Mouse (Mus musculus) left cerebral cortex, postnatal 4 days (tissue): Measurements from ENCODE around the gene Unc93b1. TPM values are rescaled to one million over a fixed set of nuclear protein-coding genes. Genes with fewer than 3 reads are reported as not detected.

Experiments
- DNase-seq: peaks from one replicate; pipeline ENCODE4 v3.0.0-alpha.2; 2022
- intact Hi-C: fragments of 180-260 bp; cut with DNase I; formaldehyde crosslinking; loops from one replicate; pipeline ENCODE4 v1.15.1; 2025
- total RNA-seq, 2 experiments: library from RNA; stranded (reverse); gene quantifications; 2 replicates each; pipeline ENCODE4 v1.2.3; 2021

Unc93b1 gene
- total RNA-seq, 2 experiments from 2014 or later = 6.4 to 8.9 TPM

DNA sequence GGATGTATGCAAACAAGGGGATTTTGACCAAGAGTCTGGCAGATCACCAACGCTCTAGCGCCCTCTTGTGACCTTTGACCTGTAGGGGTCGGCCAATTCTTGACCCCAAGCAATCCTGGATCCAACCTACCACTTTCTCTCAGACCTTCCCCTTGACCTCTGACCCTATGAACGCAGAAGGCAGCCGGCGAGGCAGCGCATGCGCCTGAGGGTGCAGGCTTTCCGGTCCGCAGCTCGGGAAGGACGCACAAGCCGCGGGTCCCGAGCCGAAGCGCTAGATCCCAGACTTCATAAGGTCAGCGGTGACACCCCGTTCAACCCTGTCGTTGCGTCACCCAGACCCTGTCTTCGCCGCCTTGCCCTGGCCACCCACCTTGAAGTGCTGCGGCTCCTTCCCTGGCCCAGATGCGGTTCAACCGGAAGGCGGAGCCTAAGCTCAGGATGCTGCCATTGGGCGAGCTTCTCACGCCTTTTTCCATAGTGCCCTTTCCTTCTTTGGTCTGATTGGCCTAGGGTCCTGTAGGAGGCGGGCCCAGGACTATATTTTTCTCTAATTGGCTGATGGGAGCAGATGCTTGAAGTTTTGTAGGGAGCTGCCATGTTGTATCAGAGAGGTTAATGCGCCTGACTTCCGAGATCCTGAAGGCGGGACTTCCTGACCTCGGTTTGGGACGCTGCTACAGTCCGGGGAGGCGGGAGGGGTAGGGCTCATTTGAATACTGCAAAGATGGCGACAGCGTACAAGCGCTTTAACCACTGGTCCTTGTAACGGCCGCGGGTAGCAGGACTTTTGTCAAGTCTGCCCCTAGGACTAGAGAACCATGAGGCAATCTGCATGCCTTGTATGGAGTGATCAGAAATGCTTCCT, 22.4 kb upstream of the Unc93b1 start, which contains the start of gene Ndufs8:
TSS of gene Ndufs8 (minus strand) at position 438 of the 868 bp plus-strand sequence.
- peak; percentile 89 for DNase-seq
- intact Hi-C loops = no loop called here

DNA sequence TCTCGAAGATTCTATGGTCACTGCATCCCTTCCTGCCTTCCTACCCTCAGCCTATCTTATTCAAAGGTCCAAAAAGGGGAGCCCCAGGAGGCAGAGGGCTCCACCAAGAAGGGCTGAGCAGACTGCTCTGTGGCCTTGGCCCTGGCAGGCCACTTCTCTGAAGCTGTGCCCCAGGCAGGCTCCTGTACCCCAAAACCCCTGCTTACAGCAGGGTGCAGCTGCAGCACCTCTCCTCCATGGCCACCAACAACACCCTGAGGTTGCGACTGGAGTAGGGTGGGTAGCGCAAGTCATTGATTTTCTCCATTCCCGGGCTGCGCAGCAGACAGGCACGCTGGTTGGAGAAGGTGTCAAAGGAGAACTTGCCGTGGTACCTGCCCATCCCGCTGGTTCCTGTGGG, 21.3 kb upstream of the Unc93b1 start:
- intact Hi-C loops = no loop called here
- no peak for DNase-seq

DNA sequence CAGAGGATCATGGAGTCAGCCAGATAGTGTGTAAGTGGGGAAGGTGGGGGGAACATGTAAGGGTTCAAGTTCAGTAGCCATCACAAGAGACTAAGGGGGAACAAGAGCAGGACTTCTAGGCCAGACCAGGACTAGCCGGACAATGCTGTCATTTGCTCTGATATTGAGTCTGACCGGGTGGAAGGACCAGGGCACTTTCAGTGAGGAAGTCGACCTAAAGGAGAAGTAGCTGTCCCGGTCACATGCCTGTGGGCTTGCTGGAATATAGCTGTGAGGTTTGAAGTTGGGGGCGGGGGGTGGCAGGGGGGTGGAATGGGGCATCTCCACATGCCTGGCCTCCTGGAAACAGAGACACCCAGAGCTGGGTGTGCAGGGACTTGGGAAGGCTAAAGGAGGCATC, 20.5 kb upstream of the Unc93b1 start:
- DNase-seq = no peak
- intact Hi-C loops = no loop called here

DNA sequence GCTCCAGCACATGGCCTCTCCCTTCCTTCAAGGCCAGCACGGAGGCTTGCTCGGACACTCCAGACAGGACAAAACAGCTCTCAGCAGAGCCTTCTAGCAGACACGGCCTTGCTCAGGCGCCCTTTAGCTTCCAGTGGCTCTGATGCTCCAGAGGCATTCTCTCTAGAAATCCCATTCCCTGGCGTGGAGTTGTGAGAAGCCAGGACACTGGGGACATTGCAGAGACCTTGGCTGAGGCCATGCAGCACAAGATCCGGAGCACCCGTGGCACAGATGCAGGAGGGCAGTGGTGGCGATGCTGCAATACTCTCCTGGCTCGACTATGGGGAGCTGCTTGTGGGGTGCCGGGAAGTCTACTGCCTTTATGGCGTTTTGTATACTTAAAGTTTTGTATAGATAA, 18.3 kb upstream of the Unc93b1 start:
- no peak for DNase-seq
- intact Hi-C loops = no loop called here

DNA sequence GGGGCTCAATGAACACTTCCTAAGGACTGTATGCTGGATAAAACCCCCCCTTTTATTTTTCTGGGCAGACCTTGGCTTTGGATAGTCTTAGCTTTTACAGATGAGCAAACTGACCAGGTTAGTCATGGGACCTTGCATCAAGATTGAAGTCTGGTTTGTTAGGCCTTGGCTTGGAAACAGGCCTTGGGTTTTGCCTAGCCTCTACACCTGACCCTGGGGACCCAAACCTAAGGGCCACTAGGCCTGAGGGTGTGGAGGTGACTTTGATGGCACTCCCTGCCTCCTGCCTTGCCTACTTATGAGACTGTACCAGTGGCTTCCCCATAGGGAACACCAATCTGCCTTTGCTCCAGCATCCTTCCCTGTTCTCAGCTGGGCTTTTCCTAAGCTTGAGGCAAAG, 15.1 kb upstream of the Unc93b1 start:
- intact Hi-C loops = no loop called here
- no peak for DNase-seq

DNA sequence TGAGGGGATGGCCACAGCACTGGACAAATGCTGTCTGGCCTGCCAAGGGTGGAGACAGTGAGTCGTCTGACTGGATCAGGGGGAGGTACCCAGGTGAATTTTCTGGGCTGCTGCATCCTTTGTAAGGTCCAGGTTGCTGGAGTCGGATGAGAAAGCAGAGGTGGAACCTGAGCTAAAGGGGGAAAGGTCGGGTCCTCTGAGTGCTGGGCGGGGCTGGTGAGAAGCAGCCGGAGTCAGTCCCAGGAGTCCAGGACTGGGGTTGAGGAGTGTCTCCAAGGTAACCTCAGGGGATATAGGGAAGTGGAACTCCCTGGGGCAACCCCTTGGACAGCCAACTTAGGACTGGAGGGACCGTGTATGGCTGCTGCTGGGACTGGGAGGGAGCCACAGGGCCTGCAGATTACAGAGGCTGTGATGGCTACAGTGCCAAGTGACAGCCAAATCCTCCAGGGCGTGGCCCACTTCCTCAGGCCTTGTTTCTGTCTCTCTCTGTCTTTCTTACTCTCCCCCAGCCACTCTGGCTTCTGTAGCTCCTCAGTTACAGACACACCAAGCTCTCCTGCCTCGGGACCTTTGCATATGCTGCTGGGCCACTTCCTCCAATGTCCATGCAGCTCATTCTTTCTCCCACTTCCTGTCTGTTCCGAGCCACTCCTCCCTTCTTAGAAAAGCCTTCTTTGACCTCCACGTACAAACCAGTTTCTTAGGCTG, 12.2 kb upstream of the Unc93b1 start:
- intact Hi-C loops = no loop called here
- DNase-seq = no peak

DNA sequence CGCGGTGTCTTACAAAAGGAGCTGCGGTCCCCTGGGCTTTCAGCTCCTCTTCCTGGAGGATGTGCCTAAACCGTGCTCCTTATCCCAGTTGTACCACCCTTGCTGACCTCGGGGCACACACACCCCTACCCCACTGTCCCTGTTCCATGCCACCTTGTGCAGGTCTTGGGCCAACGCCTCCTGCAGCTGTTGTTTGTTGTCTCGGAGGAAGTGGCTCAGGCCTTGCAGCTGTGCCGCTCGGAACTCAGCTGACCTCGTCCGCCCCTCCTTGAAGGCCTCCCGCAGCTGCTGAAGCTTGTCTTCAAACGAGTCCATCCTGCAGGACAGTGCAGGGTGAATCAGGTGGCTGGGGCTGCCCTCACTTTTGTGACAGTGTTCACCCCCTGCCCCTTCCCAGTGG, 11.4 kb upstream of the Unc93b1 start:
- DNase-seq = no peak
- intact Hi-C loops = no loop called here

DNA sequence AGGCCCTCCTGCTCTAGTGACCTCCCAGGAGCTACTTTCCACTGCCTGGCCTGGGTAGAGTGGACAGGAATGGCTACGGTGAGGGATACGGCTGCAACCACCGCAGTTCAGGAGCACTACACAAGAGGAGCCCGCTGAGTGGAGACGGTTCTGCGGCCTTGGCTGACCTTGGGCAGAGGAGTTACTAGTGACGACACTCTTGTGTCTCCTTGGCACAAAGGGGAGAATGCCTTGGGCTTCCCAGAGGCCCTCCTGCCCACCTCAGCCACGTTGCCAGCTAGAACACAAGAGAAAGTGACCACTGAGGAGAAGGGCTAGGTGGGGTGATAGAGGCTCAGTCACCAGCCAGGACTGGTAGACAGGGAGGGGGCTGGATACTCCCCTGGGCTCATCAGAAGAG, 10.8 kb upstream of the Unc93b1 start:
- DNase-seq = no peak
- intact Hi-C loops = no loop called here

DNA sequence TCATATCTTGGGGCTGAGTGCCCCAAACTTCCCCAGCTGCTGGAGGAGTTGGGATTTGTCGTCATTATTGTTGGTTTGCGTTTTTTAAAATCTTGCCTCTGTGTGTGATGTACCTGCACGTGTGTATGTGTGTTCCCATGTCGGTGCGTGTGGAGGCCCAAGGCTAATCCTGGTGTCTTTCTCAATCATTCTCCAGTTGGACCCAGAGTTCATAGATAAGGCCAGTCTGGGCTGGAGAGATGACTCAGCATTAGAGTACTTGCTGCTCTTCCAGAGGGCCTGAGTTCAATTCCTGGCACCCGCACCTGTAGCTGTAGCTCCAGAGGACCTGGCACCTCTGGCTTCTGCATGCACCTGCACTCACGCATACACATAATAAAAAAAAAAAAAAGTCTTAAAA, 10.1 kb upstream of the Unc93b1 start:
- DNase-seq = no peak
- intact Hi-C loops = no loop called here

DNA sequence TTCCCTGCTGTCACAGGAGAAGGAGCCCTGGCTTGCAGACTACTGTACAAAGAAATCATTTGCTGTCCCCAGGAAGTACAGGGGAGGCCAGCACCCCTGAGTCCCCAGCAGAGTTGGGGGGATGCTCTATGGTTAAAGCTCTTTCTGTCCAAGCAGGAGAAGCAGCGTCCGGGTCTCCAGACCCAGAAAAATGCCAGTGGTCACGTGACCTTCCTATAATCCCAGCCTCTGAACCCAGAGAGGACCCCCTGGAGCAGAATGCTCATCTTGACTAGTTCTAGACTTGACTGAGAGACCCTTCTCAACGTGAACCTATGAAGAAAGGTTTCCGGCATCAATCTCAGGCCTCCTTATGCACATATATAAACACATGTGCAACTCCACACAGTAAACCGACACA, 9.1 kb upstream of the Unc93b1 start:
- no peak for DNase-seq
- intact Hi-C loops = no loop called here

DNA sequence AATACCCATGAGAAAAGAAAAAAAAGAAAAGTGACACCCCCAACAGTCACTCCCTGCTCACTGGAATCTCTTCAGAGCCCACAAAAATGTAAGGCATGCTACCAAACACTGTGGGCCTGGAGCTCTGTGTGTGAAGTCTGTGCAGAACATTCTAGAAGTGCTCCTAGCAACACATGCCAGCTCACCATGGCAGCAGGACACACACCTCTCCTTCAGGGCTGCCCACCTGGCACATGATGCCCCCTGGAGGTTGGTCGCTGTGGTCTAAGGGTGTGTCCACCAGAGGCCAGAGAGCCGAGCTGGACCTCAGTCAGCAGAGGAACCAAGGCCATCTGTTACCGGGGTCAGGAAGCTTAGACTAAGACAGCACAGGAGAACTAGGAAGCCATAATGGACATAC, 8.7 kb upstream of the Unc93b1 start:
- intact Hi-C loops = no loop called here
- DNase-seq = no peak

DNA sequence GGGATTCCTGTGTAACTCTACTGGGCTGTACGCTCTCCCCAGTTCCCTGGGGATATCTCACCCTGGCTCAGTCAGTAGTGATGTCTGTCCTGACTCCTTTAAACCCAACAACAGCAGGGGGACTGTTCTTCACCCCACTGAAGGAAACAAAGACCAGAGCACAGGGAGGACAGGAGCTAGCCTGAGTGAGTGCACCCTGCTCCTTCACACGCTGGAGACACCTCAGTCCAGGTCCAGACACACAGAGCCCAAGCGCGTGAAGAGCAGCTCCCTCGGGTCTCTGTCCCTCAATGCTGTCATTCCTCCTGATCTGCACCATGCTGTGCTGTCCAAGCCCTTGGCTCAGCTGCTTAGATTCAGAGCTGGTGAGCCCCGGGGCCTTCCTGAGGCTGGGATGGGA, 8.3 kb upstream of the Unc93b1 start:
- intact Hi-C loops = no loop called here
- no peak for DNase-seq

DNA sequence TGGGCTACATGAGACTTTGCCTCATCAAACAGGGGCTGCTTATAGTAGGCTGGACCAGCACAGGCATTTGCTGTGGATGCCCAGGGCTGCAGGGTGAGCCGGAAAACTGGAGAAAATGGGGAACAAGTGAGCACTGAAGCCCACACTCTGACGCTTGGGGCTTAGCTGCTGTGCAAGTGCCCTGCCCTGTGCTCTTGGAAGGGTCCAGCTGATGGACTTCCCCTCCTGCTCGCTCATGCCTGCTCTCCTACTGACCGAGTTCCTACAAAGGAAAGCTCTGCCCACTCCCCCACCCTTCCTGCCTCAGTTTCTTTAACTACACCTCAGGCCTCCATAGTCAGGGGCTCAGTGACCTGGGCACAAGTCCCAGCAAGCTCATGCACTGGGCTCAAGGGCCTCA, 7.0 kb upstream of the Unc93b1 start:
- no peak for DNase-seq
- intact Hi-C loops = no loop called here

DNA sequence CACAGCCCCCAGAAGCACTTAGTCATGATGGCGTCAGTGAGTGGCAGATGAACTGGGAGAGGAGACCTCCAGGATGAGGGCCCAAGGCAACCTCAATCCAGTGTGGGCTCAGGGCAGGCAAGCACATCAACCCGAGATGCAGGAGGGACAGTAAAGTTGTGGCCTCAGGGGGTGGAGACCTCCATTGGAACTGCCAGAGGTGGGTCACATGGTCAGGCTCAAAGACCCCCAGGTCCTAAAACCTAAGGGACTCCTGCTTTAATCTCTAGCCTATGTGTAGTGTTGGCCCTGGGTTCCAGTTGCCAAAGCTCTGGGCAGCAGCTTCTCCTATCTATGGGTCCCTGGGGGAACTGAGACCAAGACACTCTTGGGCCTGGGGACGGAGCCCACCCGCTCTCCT, 6.2 kb upstream of the Unc93b1 start:
- intact Hi-C loops = no loop called here
- no peak for DNase-seq

DNA sequence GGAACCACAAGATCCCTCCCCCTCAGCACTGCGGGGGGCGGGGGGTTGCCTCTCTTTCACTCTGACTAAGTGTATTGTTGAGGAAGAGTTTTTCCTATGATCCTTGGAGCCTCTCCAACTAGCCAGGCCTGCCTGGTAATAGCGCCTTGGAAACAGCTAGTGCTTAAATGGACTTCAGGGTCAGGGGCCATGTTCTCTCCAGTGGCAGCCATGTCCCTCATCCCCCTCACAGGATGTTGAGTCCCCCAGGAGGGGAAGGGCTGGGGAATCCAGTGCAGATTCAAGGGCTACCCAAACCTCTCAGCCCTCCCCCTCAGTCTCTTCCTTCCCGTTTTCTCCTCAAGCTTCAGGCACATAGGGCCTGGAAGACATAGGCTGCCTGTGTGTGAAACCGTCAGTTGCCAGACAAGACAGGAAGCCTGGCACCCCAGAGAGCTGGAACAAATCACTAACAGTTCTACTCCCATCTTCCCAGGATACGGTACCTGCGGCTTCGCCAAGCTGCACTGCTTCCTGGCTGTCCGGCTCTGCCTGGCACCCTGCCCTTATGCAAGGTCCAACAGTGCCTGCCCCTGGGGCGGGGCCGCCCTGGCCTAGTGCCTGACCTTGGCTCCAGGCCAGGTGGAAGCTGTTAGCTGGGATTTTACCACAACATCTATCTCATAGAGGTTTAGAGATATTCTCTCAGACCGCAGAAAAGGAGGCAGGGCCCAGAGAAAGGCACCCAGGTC, 5.6 kb upstream of the Unc93b1 start, which contains the start of gene Aldh3b1:
TSS of gene Aldh3b1 (minus strand) at position 598 of the 731 bp plus-strand sequence.
- intact Hi-C loops = no loop called here
- DNase-seq = peak; percentile 82

DNA sequence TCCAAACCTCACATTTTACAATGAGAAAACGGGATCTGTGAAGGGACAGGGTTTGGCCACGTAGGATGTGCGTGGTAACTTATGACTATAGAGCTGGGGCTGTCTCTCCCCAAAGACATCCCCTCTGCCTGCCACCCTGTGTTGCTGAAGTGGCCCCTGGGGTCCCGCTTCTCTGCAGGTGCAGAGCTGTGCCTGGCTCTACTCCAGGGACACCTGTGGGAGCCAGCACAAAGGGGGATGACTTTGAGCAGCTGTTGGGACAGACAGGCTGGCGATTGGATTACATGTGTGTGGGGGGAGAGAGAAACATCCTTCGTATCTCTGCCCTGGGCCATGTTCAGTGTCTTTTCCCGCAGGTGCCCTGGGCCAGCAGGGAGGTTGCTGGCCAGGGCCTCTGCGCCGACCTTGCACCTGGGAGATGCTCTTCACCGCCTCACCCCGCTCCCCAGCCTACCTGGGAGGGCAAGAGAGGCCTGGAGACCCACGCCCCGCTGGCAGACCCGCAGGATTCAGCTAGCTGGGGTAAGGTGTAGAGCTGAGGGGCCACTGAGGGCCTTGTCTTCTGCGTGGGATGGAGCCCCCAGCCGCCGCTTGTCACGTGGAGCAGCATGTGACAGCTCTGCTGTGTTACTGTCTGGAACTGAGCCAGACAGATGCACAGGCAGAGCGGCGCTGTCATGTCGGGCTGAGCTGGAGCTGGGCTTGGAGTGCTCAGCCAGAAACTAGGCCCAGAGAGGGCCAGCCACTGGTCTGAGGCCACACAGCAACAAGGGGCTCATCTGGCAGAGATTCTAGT, 4.5 kb upstream of the Unc93b1 start:
- DNase-seq = no peak
- intact Hi-C loops = no loop called here

DNA sequence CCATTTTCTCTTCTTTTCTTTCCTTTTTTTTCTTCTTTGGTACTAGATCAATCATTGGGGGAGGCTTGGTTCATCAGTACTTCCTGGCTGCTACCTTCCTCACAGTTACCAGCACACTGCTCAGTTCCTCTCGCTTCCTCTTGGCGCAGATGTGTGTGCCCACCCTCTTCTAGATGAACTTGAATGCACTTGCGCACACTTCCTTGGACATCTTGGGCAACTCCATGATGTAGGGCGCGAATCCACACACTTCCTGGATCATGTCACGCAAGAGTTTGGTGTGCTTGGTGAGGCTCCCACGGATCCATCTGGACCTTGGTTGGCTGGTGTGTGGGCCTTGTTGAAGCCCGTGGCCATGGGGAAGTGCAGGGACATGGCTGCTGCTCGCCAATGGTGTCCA, 3.3 kb upstream of the Unc93b1 start:
- intact Hi-C loops = no loop called here
- DNase-seq = no peak

DNA sequence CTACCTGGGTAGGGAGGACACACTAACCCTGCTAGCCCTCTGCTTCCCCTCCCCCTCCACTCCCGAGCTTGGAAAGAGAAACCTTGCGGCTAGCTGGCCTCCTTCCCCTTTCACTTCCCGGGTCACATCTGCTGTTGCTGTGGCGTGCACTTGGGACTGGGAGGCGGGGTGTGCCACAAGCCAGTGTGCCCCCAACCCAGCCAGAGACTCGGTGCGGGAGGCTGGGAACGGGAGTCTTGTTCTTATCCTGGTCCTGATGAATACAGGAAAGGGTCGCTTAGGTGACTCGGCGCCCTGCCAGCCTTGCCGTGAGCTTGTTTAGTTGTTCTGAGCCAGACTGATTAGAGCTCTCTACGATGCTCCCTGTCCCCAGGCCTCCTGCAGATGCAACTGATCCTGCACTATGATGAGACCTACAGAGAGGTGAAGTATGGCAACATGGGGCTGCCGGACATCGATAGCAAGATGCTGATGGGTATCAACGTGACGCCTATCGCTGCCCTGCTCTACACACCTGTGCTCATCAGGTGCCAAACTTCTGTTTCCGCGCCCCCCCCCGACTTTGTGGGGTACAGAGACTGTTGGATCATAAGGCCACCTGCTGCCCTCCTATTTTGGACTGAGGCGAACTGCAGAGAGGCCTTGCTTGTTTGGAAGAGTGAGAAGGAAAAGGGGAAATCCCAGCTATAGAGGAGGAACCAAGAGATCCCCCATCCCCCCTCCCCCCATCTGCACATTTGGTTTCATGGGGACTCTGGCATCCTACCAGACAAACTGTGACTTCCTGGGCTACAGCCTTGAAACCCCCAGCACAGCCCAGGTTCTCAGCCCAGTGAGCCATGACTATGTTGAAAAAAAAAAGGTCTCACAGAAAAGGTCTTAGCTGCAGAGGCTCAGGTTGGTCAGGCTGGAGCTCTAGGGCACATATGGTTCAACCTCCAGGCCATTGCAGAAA, 1.2 kb downstream of the Unc93b1 start:
- peak; percentile 41 for DNase-seq
- intact Hi-C loops = no loop called here

DNA sequence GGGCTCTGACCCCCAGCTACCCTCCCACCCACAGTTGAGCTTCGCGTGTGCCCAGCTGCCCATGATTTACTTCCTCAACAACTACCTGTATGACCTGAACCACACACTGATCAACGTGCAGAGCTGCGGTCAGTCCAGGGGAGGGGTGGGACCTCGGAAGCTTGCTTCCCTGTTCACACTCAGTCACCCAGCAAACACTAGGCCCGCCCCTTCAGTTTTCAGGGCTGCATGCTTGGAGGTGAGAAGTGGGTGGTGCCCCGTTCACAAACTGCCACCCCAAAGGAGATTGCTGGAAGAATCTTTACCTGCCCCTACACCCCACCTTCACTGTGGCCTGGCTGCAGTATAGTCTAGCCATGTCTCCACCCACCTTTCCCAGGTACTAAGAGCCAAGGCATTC, 7.3 kb downstream of the Unc93b1 start:
- intact Hi-C loops = no loop called here
- DNase-seq = no peak
